Mouse (Mus musculus) G1E (cell line): ENCODE measurements around the gene Parpbp.

ENCODE experiments used
- CTCF ChIP-seq: IDR thresholded peaks from 2 replicates; pipeline ENCODE4 v1.5.1; 2012; ENCODE audit warnings: low read depth, low read length, inconsistent platforms, mixed read lengths
- GATA1 ChIP-seq: IDR thresholded peaks from 2 replicates; pipeline ENCODE4 v1.6.1; 2012; ENCODE audit warnings: borderline replicate concordance, low read length, inconsistent platforms, mixed read lengths
- TAL1 ChIP-seq: conservative IDR thresholded peaks from 2 replicates; pipeline ENCODE4 v1.6.1; 2012; ENCODE audit warnings: low read depth, low read length, inconsistent platforms, mixed read lengths

DNA sequence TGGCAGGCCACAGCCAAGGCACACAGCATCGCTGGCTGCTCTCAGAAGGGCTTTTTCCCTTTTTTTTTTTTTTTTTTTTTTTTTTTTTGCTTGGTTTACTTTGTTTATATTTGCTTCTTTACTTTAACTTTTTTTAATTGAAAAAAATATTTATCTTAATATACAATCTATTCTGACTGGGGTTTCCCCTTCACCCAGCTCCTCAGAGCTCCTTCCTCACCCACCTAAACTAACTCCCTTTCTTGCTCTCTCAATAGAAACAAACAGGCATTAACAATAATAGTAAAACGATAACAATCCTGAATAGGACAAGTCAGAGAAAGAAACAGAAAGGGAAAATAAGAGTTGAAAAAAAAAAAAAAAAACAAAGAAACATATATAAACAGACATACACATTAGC lies 15.4 kb upstream of the Parpbp start:
- TF ChIP-seq GATA1 = no peak
- no peak for TF ChIP-seq TAL1
- no peak for TF ChIP-seq CTCF
